Mouse (Mus musculus) Muller cell, postnatal 12 days (primary cell): Measurements from ENCODE around the gene Mecom.

ENCODE experiments used
- DNase-seq: peaks from one replicate; pipeline ENCODE4 v3.0.0-alpha.2; 2015; ENCODE audit errors: inconsistent ontology term

Gene Mecom

DNA sequence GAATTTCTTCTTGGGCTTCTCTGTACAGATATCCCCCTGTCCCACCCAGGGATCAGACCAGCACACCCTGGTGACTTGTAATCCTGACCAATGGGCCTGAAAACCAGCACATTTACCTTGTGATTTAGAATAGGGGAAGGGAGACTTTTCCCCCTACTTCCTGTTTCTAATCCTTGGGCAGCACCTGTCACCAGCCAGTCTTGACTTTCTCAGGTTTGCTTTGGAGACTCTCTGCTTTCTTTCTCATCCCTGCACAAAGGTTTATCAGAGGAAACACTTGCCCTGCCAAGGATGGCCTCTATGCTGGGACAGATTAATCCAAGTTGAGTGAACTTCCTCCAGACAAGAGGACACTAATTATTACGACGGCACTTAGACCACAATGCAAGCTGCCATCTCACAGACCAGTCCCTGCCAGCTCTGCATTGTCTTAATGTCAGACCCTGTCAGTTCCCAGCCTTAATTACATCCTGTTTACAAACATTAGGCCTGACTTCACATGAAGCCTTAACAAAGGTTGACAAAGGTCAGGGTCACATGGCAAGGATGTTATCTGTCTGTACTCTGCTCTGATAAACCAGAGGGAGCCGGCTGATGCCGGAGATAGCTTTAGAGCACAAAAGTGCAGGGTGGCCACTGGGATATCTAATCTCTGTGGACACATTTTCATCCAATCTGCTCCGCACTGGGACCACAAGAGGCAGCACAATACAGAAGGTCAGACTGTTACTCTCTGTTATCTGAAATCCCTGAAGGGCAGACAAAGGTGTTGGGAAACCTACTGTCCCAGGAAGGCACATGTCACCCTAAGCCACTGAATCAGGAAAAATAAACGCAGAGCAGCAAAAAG lies 193.7 kb downstream of the Mecom start:
- DNase-seq, result peak; percentile 66

DNA sequence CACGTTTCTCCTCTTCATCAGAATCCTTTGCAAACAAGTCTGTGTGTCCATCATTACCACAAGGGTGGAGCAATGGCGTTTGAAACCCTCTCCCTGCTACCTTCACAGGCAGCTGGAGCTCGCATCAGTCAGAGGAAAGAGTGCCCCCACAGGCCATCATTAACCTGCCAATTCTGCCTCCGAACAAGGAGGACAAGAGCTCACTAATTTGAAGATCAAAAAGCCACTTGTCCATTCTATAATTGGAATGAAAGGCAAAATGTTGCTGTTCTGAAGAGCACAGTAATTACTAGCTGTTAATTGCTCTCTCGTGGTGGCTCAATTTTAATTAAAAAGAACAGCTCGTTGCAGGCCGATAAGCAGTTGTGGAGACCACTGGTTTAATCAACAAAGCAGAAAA lies 198.5 kb downstream of the Mecom start:
- peak; percentile 68 for DNase-seq

DNA sequence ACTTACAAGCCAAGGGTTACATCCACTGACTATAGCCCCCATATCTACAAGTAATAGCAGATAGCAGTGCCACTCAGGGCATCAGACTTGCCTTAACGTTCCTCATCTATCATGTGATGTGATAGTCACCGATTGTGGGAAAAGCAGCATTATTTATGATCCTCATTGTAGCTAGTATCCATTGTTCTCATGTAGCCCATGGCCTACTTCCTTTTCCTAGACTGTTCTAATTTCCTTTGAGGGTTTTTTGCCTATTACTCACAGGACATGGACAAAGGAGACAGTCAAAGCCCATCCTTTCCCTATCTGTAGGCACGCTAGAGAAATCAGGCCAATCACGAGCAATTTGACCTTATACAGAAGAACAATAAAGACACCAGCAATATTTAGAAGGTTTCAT lies 203.7 kb downstream of the Mecom start:
- peak; percentile 72 for DNase-seq

DNA sequence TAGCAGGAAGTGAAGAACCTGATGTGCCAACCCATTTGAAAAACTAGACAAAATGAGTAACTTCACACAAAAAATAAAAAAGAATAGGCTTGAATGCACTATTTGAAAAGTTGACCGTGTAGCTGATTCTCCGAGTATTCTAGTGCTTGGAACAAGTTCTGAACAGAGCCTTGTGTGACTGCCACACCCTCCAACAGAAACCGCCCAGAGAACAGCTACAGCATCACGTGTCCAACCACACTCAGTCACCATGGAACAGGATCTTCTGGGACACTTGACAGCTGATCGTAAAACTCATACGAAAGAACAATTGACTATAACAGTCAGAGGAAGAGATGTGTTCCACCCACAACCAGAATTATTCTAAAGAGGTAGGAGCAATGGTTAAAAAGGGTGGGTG lies 215.5 kb downstream of the Mecom start:
- DNase-seq, result no peak

DNA sequence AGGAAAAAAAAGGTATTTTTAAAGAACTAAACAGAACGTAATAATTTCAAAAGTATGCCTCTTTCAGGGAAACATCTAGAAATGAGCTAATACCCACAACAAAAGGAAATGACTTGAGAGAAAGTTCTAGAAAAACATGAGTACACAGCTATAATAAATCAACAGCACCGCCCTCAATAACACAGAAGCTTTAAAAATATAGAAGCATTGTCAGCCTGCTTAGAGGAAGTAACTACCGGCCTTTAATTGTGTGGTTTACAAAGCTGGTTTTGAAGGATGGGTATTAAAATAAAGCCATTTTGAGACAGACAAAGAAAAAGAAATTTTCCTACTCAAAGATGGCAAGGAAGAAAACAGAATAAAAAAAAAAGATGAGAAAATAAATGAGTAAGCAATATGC lies 217.3 kb downstream of the Mecom start:
- DNase-seq, result no peak

DNA sequence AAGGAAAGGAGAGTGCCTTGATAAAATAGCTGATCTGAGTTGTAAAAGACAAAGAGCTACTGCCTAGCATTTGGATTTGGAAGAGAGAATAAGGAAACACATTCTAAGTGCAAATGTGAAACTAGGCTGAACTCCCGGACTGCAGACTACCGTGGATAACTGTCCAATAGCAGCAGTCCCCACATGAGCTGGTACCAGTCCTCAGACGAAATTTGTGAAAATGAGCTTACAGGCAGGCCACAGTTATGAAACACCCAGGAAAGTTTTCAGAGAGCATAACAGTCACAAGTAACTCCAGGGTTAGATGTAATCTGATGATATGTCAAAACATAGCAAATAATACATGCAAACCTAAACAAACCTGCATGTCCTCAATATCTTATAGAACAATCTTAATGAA lies 217.8 kb downstream of the Mecom start:
- no peak for DNase-seq

DNA sequence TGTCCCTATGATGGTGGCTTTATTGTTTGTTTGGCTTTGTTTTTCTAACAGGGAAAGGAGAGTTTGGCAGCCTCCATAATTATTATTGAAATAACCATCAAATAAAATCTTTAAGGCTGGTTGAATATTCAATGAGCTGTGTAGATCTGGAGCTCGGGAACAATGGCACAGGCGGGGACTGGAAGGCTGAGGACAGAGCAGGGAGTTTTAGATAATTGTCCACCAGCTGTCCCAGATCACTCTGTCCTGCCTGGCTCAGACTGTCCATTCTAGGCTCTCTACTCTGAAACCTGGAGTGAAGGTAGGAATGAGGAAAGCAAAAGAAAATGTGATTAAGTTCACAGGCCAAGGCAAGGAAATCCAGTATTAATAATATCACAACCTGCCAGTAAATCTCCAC lies 232.9 kb downstream of the Mecom start:
- DNase-seq, result no peak

DNA sequence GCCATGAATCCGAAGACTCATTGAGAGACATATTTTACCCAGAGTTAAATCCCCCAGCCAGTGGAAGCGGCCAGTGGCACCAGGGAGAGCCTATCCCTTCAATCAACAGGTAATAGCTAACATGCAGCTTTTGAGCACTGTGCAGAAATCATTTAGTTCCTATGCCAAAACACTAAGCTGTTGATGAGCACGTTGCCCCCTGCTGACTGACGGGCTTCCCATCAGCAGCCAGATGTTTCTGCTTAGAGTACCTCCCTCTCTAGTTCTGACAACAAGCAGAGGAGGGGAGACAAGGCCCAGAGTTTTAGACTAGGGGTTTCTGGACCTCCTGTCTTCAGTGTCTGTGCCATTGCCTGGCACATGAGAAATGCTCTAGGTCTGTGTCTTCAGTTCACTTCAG lies 239.7 kb downstream of the Mecom start:
- no peak for DNase-seq

DNA sequence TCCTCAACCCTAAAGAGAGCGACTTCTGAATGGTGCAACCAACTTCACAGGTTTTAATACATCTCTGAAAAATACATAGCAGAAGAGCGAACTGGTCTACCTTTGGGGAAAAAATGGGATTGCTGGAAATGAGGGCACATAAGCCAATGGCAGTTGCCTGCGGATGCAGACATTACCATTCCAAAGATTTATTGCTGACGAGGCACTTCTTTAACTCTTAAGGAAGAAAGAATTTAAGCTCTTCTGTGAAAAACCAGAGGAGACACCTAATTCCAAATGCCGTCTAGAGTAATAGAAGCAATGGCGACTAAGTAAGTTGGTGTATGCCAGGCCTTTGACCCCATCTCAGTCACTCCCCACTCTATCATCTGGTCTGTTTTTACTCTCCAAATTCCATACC lies 240.2 kb downstream of the Mecom start:
- DNase-seq, result no peak

DNA sequence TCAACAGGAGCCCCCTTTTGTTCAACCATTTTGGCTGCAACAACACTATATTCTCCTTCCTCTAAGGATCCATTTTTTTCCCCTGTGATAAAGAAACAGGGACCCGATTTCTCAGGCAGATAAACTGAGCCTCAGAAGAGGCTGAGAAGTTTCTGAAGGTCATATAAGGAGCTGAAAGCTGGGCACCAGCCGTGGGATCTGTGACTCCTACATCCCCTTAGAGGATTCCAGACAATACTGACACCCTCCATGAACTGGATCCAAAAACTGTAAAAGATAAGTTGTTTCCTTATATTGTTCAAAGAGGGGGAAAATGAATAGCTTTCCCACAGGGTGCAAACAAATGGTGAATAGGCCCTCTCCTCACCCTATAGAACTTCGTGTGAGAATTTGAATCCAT lies 241.7 kb downstream of the Mecom start:
- DNase-seq, result no peak

DNA sequence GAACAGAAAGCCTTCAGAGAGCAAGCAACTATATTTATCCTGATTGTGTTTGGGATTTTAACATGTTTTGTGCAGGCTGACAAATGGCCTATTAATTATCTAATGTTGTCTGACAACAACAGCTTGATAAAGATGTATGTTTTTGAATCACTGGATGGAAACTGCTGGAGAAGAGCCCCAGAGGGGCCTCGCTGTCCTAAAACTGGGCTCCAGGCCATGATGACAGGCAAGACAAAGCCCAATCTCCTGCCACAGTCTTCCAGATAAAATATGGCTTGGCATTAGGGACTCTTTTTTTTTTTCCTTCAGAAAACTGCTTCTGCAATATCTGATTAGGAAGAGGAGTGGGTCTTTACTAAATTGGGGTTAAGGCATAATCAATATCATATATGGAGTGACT lies 248.3 kb downstream of the Mecom start:
- no peak for DNase-seq

DNA sequence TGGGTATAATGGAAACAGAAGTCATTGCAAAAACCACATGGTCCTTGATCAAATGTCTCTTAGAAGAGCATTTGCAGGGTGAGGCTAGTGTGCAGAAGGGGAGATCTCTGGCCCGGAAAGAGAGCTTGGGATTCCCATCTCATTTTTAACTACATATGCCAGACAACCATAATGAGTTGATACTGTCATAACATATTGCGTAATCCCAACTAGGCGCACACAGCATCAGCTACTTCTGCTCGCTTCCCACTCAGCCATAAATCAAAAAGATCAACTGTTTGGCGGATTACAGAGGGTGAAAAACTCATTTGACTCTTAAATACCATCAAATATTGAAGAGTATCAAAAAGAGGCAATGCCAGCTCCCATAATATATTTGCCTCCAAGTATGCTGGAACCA lies 253.4 kb downstream of the Mecom start:
- no peak for DNase-seq

DNA sequence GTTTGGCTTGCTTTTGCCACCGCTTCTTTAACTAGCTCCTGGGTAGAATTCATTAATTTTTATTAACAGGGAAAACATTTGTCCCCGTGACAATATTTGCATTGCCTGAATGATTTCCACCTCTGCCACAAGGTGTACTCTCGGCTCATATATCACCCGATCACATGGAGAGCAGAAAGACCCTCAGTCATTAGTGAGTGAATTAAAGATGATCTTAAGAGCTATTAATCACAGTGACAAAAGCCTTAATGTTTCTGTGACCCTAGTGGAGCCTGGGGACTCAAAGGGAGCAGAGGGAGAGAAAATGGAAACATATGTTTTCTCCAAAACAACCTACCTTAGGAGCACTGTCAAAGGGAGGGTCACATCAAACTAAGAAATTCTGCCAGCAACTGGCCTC lies 261.3 kb downstream of the Mecom start:
- DNase-seq, result no peak

DNA sequence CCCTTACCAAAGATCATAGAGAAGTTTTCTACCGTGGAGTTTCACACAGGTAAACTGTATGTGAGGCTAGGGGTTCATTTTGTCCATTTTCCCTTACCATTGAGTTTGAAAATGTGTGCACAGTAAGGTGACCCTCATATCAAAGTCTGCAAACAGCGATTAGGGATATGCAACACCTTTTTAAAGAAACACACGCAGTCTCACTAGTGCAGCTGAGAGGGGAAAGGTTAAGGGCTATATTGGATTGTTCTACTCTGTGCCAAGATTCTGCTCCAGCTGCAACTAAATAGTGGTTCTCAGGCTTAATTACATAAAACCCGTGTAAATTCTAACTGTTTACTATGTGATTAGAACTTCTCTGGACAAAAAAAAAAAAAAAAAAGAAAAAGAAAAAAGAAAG lies 263.7 kb downstream of the Mecom start:
- DNase-seq, result no peak

DNA sequence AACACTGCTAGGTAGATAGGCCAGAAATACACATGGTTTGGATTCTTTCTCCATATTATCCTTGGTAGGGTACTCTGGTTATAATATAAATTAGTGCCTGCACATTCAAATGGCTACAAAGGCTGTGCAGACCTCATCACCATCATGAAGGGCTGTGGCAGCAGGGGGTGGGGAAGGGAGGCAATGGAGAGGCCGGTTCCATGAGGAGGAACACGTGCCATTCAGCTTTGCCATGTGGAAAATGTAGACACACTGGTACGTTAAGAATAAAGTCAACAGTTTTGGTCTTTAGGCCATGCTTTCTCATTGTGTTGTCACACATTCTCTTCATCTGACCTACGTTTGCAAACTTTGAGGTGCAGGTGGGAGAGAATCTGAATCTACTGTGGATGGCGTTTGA lies 264.2 kb downstream of the Mecom start:
- no peak for DNase-seq

DNA sequence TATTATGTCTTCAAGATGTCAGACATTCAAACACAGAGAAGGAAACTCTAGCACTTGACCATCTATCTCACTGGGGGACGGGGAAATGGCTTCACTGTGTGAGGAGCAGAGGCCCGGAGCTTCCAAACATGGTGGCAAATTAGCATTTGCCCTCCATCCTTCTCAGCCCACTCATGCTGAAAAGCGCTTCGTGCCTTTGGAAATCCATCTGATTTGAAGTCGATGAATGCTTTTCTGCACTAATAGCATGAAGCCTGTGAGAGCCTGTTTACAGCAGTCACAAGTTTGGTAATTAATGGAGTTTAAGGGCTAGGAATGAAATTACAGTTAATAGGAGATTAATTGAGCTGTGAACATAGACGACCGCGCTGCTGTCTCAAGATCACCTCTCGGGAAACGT lies 270.2 kb downstream of the Mecom start:
- no peak for DNase-seq

DNA sequence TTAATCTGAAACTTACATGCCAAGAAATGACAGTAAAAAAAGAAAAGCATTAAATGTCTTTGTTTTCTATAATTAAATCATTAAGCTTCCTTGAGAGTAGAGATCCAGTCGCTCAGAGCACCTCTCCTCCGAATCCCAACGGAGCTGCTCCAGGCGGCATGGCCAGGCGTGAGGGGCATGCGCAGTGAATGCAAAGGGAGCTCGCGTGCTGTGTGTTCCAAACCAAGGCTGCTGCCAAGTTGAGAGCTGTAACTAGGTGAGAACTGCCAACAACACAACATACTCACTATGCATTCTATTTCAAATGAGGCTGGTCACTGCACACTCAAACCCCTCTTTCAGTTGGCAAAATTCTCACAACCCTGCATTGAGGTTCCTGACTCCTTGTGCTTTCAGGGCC lies 271.7 kb downstream of the Mecom start:
- DNase-seq, result no peak

DNA sequence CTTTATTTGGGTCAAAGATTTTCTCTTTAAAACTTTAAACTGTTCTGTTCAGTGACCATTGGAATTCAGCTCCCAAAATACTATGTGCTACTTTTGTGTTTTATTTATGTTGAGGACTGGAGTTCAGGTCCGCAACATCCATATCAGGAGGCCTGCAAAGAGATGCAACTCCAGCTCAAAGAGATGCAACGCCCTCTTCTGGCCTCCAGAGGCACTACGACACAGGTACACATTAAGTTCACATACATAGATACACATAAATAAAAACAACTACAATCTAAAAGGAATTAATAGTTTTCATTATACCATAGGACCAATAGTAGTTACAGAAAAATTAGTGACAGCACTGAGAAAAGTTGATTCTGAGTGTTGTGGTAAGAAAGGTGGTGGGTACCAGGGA lies 278.6 kb downstream of the Mecom start:
- DNase-seq, result no peak

DNA sequence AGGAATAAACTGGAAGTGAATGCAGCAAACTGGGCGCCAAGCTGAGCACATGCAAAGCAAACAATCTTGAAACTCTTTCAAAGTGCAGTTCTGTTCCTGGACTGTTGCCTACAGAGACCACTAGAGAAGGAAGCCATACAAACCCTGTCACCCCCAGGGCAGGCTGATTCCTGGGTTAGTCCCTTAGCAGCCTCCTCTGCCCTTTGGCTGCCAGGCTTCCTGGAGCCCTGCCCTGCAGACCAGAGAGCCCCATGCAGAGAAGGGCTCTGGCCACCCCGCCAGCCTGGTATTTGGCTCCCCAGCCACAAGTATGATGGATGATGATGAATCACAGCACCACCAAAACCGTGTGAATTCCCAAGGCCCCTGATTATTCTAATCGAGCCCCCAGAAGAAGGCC lies 286.9 kb downstream of the Mecom start:
- DNase-seq, result peak; percentile 93

DNA sequence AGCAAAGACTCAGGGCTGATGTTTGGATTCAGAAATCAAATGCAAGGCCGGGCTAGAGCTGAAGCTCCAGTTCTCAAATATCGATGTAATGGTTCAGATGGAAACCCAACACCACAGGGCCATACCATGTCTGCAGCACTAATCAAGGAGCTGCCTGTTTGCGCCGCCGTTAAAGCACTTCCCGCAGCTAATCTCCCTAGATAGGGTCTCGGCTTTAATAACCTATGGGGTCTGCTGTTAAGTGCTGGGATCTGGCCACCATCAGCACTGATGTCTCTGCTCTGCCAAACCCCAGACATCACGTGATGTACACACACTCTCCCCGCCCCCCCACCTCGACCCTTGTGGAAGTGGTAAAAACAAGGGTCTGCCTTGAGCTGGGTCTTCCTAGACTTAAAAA lies 289.4 kb downstream of the Mecom start:
- no peak for DNase-seq

DNA sequence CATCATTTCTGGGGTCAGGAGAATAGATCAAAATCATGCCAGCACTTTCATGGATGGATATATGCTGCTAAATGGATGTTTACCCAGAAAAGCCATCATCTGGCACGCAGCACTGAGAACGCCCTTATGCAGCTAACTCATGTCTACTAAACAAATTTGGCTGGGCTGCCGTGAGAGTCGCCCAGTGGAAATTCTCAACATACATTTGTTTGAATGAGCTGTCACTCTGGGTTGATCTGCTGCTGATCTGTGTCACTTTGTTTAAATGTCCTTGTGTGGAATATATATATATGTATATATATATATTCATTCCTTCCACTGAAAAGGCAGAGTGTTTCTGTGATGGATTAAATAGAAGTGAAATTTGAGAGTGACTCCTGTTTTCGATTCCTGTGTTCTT lies 290.0 kb downstream of the Mecom start:
- no peak for DNase-seq

DNA sequence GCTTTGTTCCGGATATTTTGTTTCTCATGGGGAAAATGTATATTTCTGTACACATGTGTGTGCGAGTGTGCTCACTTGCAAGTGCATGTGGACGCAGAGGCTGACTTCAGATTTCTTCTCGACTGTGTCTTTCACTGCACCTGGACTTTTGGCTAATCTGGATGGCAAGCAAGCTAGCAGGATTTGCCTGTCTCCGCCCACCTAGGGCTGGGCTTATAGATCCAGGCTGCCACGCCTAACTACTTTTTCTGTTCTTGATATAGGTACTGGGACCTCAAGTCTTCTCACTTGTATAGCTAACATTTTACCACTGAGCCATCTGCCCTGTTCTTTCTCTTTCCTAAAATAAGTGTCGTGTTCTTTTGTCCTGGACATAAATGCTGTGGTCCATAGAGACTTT lies 290.9 kb downstream of the Mecom start:
- no peak for DNase-seq

DNA sequence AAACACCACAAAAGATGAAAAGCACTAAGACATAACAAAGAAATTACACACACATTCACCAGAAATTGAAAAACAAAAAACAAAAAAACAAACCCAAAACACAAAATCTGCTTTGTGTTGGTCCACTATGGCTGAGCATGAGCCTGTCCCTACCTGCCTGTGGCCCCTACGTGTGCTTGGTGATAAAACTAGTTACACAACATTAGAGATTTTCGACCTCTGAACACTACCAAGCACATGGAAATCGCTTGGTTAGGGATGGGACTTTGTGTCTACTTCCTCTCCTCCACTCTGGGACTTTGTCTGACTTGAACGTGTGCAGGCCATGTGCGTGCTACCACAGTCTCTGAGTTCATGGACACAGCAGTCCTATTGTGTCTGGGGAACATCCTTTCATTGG lies 292.0 kb downstream of the Mecom start:
- DNase-seq, result no peak

DNA sequence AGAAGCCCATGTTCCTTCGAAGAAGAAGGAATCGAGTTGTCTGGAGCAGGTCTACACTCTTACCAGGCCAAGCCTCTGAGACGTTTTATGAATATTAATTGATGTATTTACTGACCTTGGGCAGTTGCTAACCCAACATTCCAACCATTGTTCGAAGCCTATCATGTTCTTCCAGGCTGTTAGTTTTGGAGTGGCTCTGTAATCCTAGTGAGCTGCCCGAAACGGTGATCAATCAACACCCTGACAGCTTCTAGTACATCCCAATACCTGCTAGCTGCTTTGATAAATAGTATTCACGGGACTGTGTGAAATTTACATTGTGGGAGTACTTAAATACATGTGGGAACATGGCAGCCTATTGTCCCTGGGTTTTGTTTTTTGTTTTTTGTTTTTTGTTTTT lies 293.4 kb downstream of the Mecom start:
- DNase-seq, result peak; percentile 40
